Mouse (Mus musculus): ENCODE results near the gene Taf3. TPM values are rescaled to one million over a fixed set of nuclear protein-coding genes. Genes with fewer than 3 reads are reported as not detected.

The Taf3 gene
- total and polyA plus RNA-seq, 3 experiments: 3.1 to 13.4 (median 6.0) TPM

DNA sequence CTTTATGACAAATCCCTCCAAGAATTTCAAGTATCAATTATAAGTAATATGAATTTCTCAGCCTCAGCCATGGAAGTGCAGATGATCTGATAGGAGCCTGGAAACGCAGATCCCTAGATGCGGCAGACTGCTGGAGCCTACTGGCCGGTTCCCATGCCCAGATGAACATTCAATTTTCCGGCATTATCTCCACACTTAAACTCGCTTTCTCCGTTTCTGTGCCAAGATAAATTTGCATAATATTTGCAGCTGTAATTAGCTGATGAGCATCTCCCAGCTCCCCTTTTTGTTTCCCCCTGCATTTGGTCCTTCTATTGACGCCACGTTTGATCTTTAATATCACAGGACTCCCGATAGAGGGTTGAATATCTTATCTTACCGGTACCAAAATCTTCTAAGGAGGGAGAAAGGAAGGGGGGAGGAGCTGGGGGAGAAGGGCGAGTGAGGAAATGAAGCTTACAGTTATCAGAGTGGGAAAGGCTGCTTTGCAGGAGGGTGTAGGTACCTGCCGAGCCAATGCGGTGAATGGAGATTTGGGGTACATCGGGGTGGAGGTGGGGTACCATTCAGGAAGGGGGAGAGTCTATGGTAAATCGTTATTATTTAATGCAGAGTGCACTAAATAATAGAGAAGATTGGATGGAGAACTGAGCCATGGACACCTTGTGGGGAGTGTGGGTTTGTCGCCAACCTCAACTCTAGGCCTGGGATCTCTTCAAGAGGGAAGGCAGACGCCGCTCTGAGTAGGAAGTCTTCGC is 153.4 kb downstream of the Taf3 start:
- dilution Hi-C loops (cut with MboI; ENCODE audit: extremely low pct_ligation_motif_present, extremely low pct_unique_long_range_greater_than_20kb, low sequenced_read_pairs): no loop called here
- Histone ChIP-seq H3K79me2 (replicated peaks; ENCODE audit: control insufficient read depth, extremely low read depth, insufficient read depth, poor library complexity, severe bottlenecking) (no peaks in the 10 kb centered on the region), H3K27me3 (replicated peaks) (no peaks in the 10 kb centered on the region), H3K4me2 (ENCODE audit: insufficient read depth, low read depth, poor library complexity, severe bottlenecking) (peak overlapping the region; percentile 81), H3K27ac (ENCODE audit: insufficient read depth, low read depth) (no peak overlapping the region), H3K36me3 (replicated peaks in 1 of 2; ENCODE audit: control insufficient read depth in 1 of 2, insufficient read depth in 1 of 2, low read length in 1 of 2) (no peaks in the 10 kb centered on the region), H3K9me3 (replicated peaks; ENCODE audit: low read length) (no peaks in the 10 kb centered on the region), H3K4me3 (replicated peaks in 1 of 3; ENCODE audit: low read depth in 2 of 3, low read length in 2 of 3, poor library complexity in 1 of 3) (no peak overlapping the region), H3K9ac (ENCODE audit: insufficient read depth, low read depth) (no peak overlapping the region), H3K4me1 (ENCODE audit: control insufficient read depth in 1 of 2, insufficient read depth in 2 of 2) (peaks cover 3 to 9% of the 10 kb centered on the region in 2 experiments; a peak in 2 of 4 replicates)
- DNase-seq (ENCODE audit: extremely low read depth): no peak
- no peak for TF ChIP-seq KAT2A (IDR thresholded peaks at IDR 0.05; ENCODE audit: insufficient replicate concordance, low read length)
- no peak for TF ChIP-seq RCOR1 (conservative IDR thresholded peaks at IDR 0.05; ENCODE audit: low read depth, low read length)
- in situ Hi-C loops (cut with MboI; ENCODE audit: low pct_ligation_motif_present, low pct_unique_long_range_greater_than_20kb, low sequenced_read_pairs): loop anchor here (25.0 kb wide), 1 partner anchor 433 kb away; no protein-coding TSS in a partner anchor

GRCm38 (mm10) chr2:9893272-9893953 is 155.0 kb downstream of the Taf3 start:
- Histone ChIP-seq H3K36me3 (replicated peaks in 1 of 2; ENCODE audit: control insufficient read depth in 1 of 2, insufficient read depth in 1 of 2, low read length in 1 of 2) (no peaks in the 10 kb centered on the region), H3K79me2 (replicated peaks; ENCODE audit: control insufficient read depth, extremely low read depth, insufficient read depth, poor library complexity, severe bottlenecking) (no peaks in the 10 kb centered on the region), H3K9ac (ENCODE audit: insufficient read depth, low read depth) (no peak overlapping the region), H3K4me1 (ENCODE audit: control insufficient read depth in 1 of 2, insufficient read depth in 2 of 2) (peaks cover 3 to 9% of the 10 kb centered on the region in 2 experiments; a peak in 2 of 4 replicates), H3K9me3 (replicated peaks; ENCODE audit: low read length) (no peaks in the 10 kb centered on the region), H3K27ac (ENCODE audit: insufficient read depth, low read depth) (no peak overlapping the region), H3K4me2 (ENCODE audit: insufficient read depth, low read depth, poor library complexity, severe bottlenecking) (peak overlapping the region; percentile 40; the same call in 1 of the 2 replicates), H3K4me3 (replicated peaks in 1 of 3; ENCODE audit: low read depth in 2 of 3, low read length in 2 of 3, poor library complexity in 1 of 3) (no peak overlapping the region), H3K27me3 (replicated peaks) (no peaks in the 10 kb centered on the region)
- dilution Hi-C loops (cut with MboI; ENCODE audit: extremely low pct_ligation_motif_present, extremely low pct_unique_long_range_greater_than_20kb, low sequenced_read_pairs): no loop called here
- in situ Hi-C loops (cut with MboI; ENCODE audit: low pct_ligation_motif_present, low pct_unique_long_range_greater_than_20kb, low sequenced_read_pairs): loop anchor here (25.0 kb wide), 1 partner anchor 431 kb away; no protein-coding TSS in a partner anchor
- TF ChIP-seq GABPA (IDR thresholded peaks at IDR 0.05; ENCODE audit: insufficient replicate concordance, low read depth, low read length) (no peak), ELF1 (IDR thresholded peaks at IDR 0.05; ENCODE audit: low read depth, low read length) (no peak), EP300 (IDR thresholded peaks at IDR 0.05; ENCODE audit: low read length) (no peak), E2F4 (IDR thresholded peaks at IDR 0.05; ENCODE audit: insufficient replicate concordance, low read depth, low read length) (no peak), NELFE (IDR thresholded peaks at IDR 0.05; ENCODE audit: low read depth, low read length) (no peak), JUND (conservative IDR thresholded peaks at IDR 0.05; ENCODE audit: low read depth, low read length) (no peak), RCOR1 (conservative IDR thresholded peaks at IDR 0.05; ENCODE audit: low read depth, low read length) (no peak), TCF12 (IDR thresholded peaks at IDR 0.05; ENCODE audit: low read depth, low read length) (no peak)
- DNase-seq (ENCODE audit: extremely low read depth): no peak

DNA sequence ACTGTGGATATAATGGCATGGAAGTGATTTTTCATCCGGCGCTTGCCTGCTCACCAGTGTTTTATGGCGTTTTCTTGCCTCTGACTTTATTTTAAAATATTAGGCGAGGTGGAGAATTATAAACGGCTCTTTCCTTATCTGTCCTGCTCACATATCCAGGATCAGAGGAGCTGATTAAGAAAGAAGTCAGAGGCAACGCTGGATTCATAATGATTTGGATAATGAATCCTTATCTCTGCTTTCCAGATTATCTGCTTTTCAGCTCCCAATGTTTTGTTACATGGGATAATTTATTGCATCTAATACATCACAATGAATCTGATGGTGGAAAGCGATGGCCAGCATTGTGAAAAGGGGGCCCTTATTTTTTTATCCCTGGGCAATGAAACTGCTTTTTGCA is 155.9 kb downstream of the Taf3 start:
- no peaks in the 10 kb centered on the region for H3K36me3 ChIP-seq (replicated peaks in 1 of 2; ENCODE audit: control insufficient read depth in 1 of 2, insufficient read depth in 1 of 2, low read length in 1 of 2)
- no peaks in the 10 kb centered on the region for H3K27me3 ChIP-seq (replicated peaks)
- no peak overlapping the region for H3K4me2 ChIP-seq (ENCODE audit: insufficient read depth, low read depth, poor library complexity, severe bottlenecking)
- in situ Hi-C loops (cut with MboI; ENCODE audit: low pct_ligation_motif_present, low pct_unique_long_range_greater_than_20kb, low sequenced_read_pairs): loop anchor here (25.0 kb wide), 1 partner anchor 430 kb away; no protein-coding TSS in a partner anchor
- H3K9me3 ChIP-seq (replicated peaks; ENCODE audit: low read length): no peaks in the 10 kb centered on the region
- no peak overlapping the region for H3K9ac ChIP-seq (ENCODE audit: insufficient read depth, low read depth)
- DNase-seq (ENCODE audit: extremely low read depth): no peak
- dilution Hi-C loops (cut with MboI; ENCODE audit: extremely low pct_ligation_motif_present, extremely low pct_unique_long_range_greater_than_20kb, low sequenced_read_pairs): no loop called here
- H3K4me3 ChIP-seq (replicated peaks in 1 of 3; ENCODE audit: low read depth in 2 of 3, low read length in 2 of 3, poor library complexity in 1 of 3): no peak overlapping the region
- H3K4me1 ChIP-seq (ENCODE audit: control insufficient read depth in 1 of 2, insufficient read depth in 2 of 2): peaks cover 3 to 9% of the 10 kb centered on the region in 2 experiments; a peak in 2 of 4 replicates
- no peak overlapping the region for H3K27ac ChIP-seq (ENCODE audit: insufficient read depth, low read depth)
- H3K79me2 ChIP-seq (replicated peaks; ENCODE audit: control insufficient read depth, extremely low read depth, insufficient read depth, poor library complexity, severe bottlenecking): no peaks in the 10 kb centered on the region
- no peak for TF ChIP-seq MXI1 (IDR thresholded peaks at IDR 0.05; ENCODE audit: low read depth, low read length)
- TF ChIP-seq SIN3A (IDR thresholded peaks at IDR 0.05; ENCODE audit: low read length): no peak
- TF ChIP-seq MAFK (IDR thresholded peaks at IDR 0.05; ENCODE audit: insufficient replicate concordance, low read length): no peak
- no peak for TF ChIP-seq MAZ (IDR thresholded peaks at IDR 0.05; ENCODE audit: low read depth, low read length)
- TF ChIP-seq CHD2 (IDR thresholded peaks at IDR 0.05; ENCODE audit: low read length): no peak
- no peak for TF ChIP-seq ELF1 (IDR thresholded peaks at IDR 0.05; ENCODE audit: low read depth, low read length)
- no peak for TF ChIP-seq HCFC1 (IDR thresholded peaks at IDR 0.05; ENCODE audit: low read depth, low read length)
- TF ChIP-seq RAD21 (IDR thresholded peaks at IDR 0.05; ENCODE audit: low read depth, low read length): no peak
- TF ChIP-seq E2F4 (IDR thresholded peaks at IDR 0.05; ENCODE audit: insufficient replicate concordance, low read depth, low read length): no peak
- no peak for TF ChIP-seq JUN (IDR thresholded peaks at IDR 0.05; ENCODE audit: insufficient read depth, low read depth, low read length)
- no peak for TF ChIP-seq ZMIZ1 (IDR thresholded peaks at IDR 0.05; ENCODE audit: low read depth, low read length)
- TF ChIP-seq USF2 (conservative IDR thresholded peaks at IDR 0.05; ENCODE audit: low read depth, low read length): no peak
- TF ChIP-seq KAT2A (IDR thresholded peaks at IDR 0.05; ENCODE audit: insufficient replicate concordance, low read length): no peak
- TF ChIP-seq ZNF384 (IDR thresholded peaks at IDR 0.05; ENCODE audit: low read depth, low read length): no peak
- TF ChIP-seq BHLHE40 (IDR thresholded peaks at IDR 0.05; ENCODE audit: low read depth, low read length): no peak
- no peak for TF ChIP-seq ZKSCAN1 (IDR thresholded peaks at IDR 0.05; ENCODE audit: borderline replicate concordance, low read depth, low read length)
